Comparison of ENCODE assay signal across 9 mouse cellular contexts in the genomic region with DNA sequence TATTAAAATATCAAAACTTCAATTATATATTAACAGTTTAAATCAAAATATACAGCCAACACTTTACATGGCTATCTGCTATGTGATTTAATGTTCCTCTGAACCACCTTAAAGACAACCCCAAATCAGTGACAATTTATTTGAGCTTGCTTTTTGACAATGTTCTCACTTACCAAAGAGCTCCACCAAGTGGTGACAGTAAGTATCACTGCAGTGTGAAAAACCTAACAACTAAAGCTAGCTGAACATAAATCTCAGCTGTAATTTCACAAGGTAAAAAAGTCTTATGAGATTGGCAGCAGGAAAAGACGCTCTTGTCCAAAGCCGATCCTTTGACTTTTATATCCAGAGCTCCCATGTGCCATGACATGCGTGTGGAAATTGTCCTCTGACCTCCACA. TPM values are rescaled to one million over a fixed set of nuclear protein-coding genes. Genes with fewer than 3 reads are reported as not detected.
A peak's percentile ranks its signal among the peaks of the same experiment; 100 is the strongest.
DNase-seq lines count a peak whose midpoint lies in the region; ATAC-seq and TF ChIP-seq lines count a peak whose summit lies in the region.
"Had no signal": no experiment of that assay in that cellular context is flagged by ENCODE, and none has a peak within 500 bp of the region (broad histone marks: within the 10 kb centered on the region; RNA-seq: fewer than 3 reads in every experiment).

No protein-coding gene starts in this region.

- WGBS in forebrain, embryonic 13.5 days = 55% methylated on average over 3 of the region's 3 CpGs
- WGBS in forebrain, embryonic 11.5 days = 47% methylated on average over 3 of the region's 3 CpGs
- 25% methylated on average over 3 of the region's 3 CpGs for WGBS in liver, postnatal 0 days (ENCODE audit: insufficient replicate concordance)
- 33% methylated on average over 3 of the region's 3 CpGs for WGBS in liver, embryonic 11.5 days
- 33% methylated on average over 3 of the region's 3 CpGs for WGBS in thymus, adult 2 months

- H3K27me3 ChIP-seq in forebrain, embryonic 13.5 days = no peaks in the 10 kb centered on the region
- no peaks in the 10 kb centered on the region; the same call in 1 of the 2 replicates for H3K27me3 ChIP-seq in forebrain, embryonic 11.5 days (ENCODE audit: control insufficient read depth, insufficient read depth, low read length)
- no peaks in the 10 kb centered on the region for H3K27me3 ChIP-seq in liver, postnatal 0 days (ENCODE audit: insufficient read depth, low read length)
- H3K27me3 ChIP-seq in liver, embryonic 11.5 days (replicated peaks; ENCODE audit: control insufficient read depth, insufficient read depth, low read length) = no peaks in the 10 kb centered on the region
- H3K27me3 ChIP-seq in thymus, adult 2 months (ENCODE audit: control insufficient read depth, insufficient read depth, low read length) = no peaks in the 10 kb centered on the region
- H3K27me3 ChIP-seq: heart, embryonic 15.5 days had no signal

- no peak overlapping the region for H3K27ac ChIP-seq in forebrain, embryonic 13.5 days
- no peak overlapping the region; the same call in 1 of the 2 replicates for H3K27ac ChIP-seq in forebrain, embryonic 11.5 days (ENCODE audit: low read depth, low read length)
- H3K27ac ChIP-seq in liver, postnatal 0 days (ENCODE audit: low read depth) = no peak overlapping the region
- H3K27ac ChIP-seq in liver, embryonic 11.5 days (ENCODE audit: low read depth, low read length) = no peak overlapping the region
- H3K27ac ChIP-seq in thymus, adult 2 months (ENCODE audit: control insufficient read depth, insufficient read depth, low read length) = no peak overlapping the region
- H3K27ac ChIP-seq: heart, embryonic 15.5 days had no signal

- TF ChIP-seq POLR2A in thymus, adult 2 months (IDR thresholded peaks at IDR 0.05; ENCODE audit: control insufficient read depth, extremely low read depth, insufficient read depth, low read length, poor library complexity) = no peak

- no peaks in the 10 kb centered on the region for H3K4me1 ChIP-seq in forebrain, embryonic 13.5 days
- H3K4me1 ChIP-seq in forebrain, embryonic 11.5 days (replicated peaks; ENCODE audit: control insufficient read depth, insufficient read depth, low read length) = no peaks in the 10 kb centered on the region
- no peaks in the 10 kb centered on the region for H3K4me1 ChIP-seq in liver, postnatal 0 days (ENCODE audit: insufficient read depth)
- H3K4me1 ChIP-seq in liver, embryonic 11.5 days (replicated peaks; ENCODE audit: control insufficient read depth, insufficient read depth, low read length) = no peaks in the 10 kb centered on the region
- H3K4me1 ChIP-seq in thymus, adult 2 months (replicated peaks; ENCODE audit: control insufficient read depth, insufficient read depth, low read length) = no peaks in the 10 kb centered on the region

- ATAC-seq in forebrain, embryonic 13.5 days = peak; percentile 21; the same call in 1 of the 2 replicates
- no peak for ATAC-seq in forebrain, embryonic 11.5 days (replicated peaks; ENCODE audit: low FRiP score)
- ATAC-seq in liver, postnatal 0 days = no peak
- no peak for ATAC-seq in liver, embryonic 11.5 days (replicated peaks; ENCODE audit: low FRiP score)

- H3K4me2 ChIP-seq in forebrain, embryonic 13.5 days = no peak overlapping the region
- no peak overlapping the region for H3K4me2 ChIP-seq in forebrain, embryonic 11.5 days (ENCODE audit: low read depth, low read length, severe bottlenecking)
- H3K4me2 ChIP-seq in liver, postnatal 0 days (ENCODE audit: low read depth, low read length) = no peak overlapping the region
- no peak overlapping the region for H3K4me2 ChIP-seq in liver, embryonic 11.5 days
- H3K4me2 ChIP-seq: heart, embryonic 15.5 days had no signal

- no peak overlapping the region for H3K4me3 ChIP-seq in forebrain, embryonic 13.5 days
- H3K4me3 ChIP-seq in forebrain, embryonic 11.5 days (ENCODE audit: low read depth, low read length) = no peak overlapping the region
- H3K4me3 ChIP-seq in liver, postnatal 0 days (ENCODE audit: low read depth, low read length) = no peak overlapping the region
- no peak overlapping the region for H3K4me3 ChIP-seq in liver, embryonic 11.5 days (ENCODE audit: low read depth, low read length)
- H3K4me3 ChIP-seq in thymus, adult 2 months (ENCODE audit: control insufficient read depth, insufficient read depth, low read length) = no peak overlapping the region
- H3K4me3 ChIP-seq: heart, embryonic 15.5 days had no signal

- no peaks in the 10 kb centered on the region for H3K36me3 ChIP-seq in forebrain, embryonic 13.5 days (ENCODE audit: poor library complexity, severe bottlenecking)
- H3K36me3 ChIP-seq in forebrain, embryonic 11.5 days (ENCODE audit: control insufficient read depth, insufficient read depth, low read length) = no peaks in the 10 kb centered on the region
- H3K36me3 ChIP-seq in liver, postnatal 0 days (replicated peaks; ENCODE audit: insufficient read depth, low read length) = no peaks in the 10 kb centered on the region
- no peaks in the 10 kb centered on the region for H3K36me3 ChIP-seq in liver, embryonic 11.5 days (ENCODE audit: control insufficient read depth, insufficient read depth, low read length)
- H3K36me3 ChIP-seq in thymus, adult 2 months (ENCODE audit: control insufficient read depth, insufficient read depth, low read length) = 0 out of 2 replicates have a peak, but pooled peaks cover 3% of the 10 kb centered on the region
- H3K36me3 ChIP-seq: heart, embryonic 15.5 days had no signal

- H3K9me3 ChIP-seq in forebrain, embryonic 13.5 days (replicated peaks) = no peaks in the 10 kb centered on the region
- H3K9me3 ChIP-seq in forebrain, embryonic 11.5 days (ENCODE audit: control insufficient read depth, low read length) = no peaks in the 10 kb centered on the region
- H3K9me3 ChIP-seq in liver, postnatal 0 days (ENCODE audit: low read length) = no peaks in the 10 kb centered on the region
- no peaks in the 10 kb centered on the region for H3K9me3 ChIP-seq in liver, embryonic 11.5 days (ENCODE audit: control insufficient read depth, low read length)
- H3K9me3 ChIP-seq: heart, embryonic 15.5 days had no signal

- peak; percentile 85 for TF ChIP-seq CTCF in liver, postnatal 0 days (IDR thresholded peaks at IDR 0.05; ENCODE audit: low read depth)
- no peak for TF ChIP-seq CTCF in thymus, adult 2 months (IDR thresholded peaks at IDR 0.05; ENCODE audit: borderline replicate concordance, control insufficient read depth, extremely low read depth, insufficient read depth, low read length, poor library complexity)

- TF ChIP-seq EP300 in liver, postnatal 0 days (IDR thresholded peaks at IDR 0.05; ENCODE audit: low read depth) = no peak

- H3K9ac ChIP-seq in forebrain, embryonic 13.5 days = no peak overlapping the region
- H3K9ac ChIP-seq in forebrain, embryonic 11.5 days (ENCODE audit: low read length) = no peak overlapping the region
- no peak overlapping the region for H3K9ac ChIP-seq in liver, postnatal 0 days (replicated peaks)
- H3K9ac ChIP-seq in liver, embryonic 11.5 days (ENCODE audit: low read depth, low read length) = no peak overlapping the region
- H3K9ac ChIP-seq: heart, embryonic 15.5 days had no signal

- DNase-seq in forebrain, embryonic 11.5 days (ENCODE audit: low spot score) = no peak
- peak; percentile 42 for DNase-seq in liver, postnatal 0 days
- no peak for DNase-seq in liver, embryonic 11.5 days (ENCODE audit: low spot score)
- peak; percentile 79 for DNase-seq in adipocyte (ENCODE audit: low spot score)
- peak; percentile 23 to 75 for DNase-seq in frontal cortex, postnatal 36 days (ENCODE audit: low spot score in 2 of 2)
- peak; percentile 83 for DNase-seq in lung, postnatal 36 days
- peak; percentile 66 for DNase-seq in thymus, adult 2 months

RNA-seq across cellular contexts. Expression of a gene that starts 22.4 kb away (rescaled TPM):
- 18.8 and 21.5 TPM in 2 replicates for polyA plus RNA-seq in forebrain, embryonic 13.5 days (2015; fragmentation: Nextera tagmentation; extraction: Ambion mirVana)
- 37.3 and 37.4 TPM in 2 replicates for polyA plus RNA-seq in forebrain, embryonic 11.5 days (2014; fragmentation: Nextera tagmentation; extraction: Ambion mirVana)
- polyA plus RNA-seq in liver, postnatal 0 days (2015; fragmentation: Nextera tagmentation; extraction: Ambion mirVana) = 15.5 and 23.6 TPM in 2 replicates
- 22.3 and 25.1 TPM in 2 replicates for polyA plus RNA-seq in liver, embryonic 11.5 days (2014; fragmentation: Nextera tagmentation; extraction: Ambion mirVana)
- 16.2 and 17.1 TPM in 2 replicates for polyA plus RNA-seq in thymus, adult 2 months (2012; rRNA removed)

Comparison
In these comparisons a context has a peak if more than half of its experiments do, and no peak if none do; other contexts are left out.
1. DNase-seq: peak in liver, postnatal 0 days (single experiment), adipocyte (single experiment), frontal cortex, postnatal 36 days (2 of 2), lung, postnatal 36 days (single experiment) and thymus, adult 2 months (single experiment); none in forebrain, embryonic 11.5 days (single experiment) and liver, embryonic 11.5 days (single experiment).